Mouse (Mus musculus): Measurements from ENCODE around the gene Rapgef4.

DNA sequence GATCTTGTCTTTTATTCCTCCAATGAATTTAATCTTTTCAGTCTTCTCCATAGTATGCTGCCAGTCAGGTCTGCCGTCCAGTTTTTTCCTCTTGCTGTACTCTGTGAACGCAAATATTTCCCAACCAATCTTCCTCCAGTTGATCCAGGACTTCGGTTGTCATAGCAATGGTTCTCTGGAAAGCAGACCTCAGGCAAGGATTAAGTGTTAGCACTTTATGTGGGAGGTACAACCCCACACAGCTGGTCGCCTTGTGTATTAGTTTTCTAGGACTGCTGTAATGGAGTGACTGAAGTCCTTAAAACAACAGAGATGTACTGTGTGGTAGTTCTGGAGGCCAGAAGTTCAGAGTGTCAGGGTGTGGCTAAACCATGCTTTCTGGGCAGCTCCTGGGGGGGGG is 14.3 kb upstream of the Rapgef4 start:
- TF ChIP-seq POLR2A (IDR thresholded peaks at IDR 0.05; ENCODE audit: extremely low read depth, insufficient read depth, low read length) (no peak), CTCF (IDR thresholded peaks at IDR 0.05; ENCODE audit: low read depth, low read length) (no peak)

Data from liver, adult 2 months (tissue).